Mouse (Mus musculus) kidney, embryonic 16.5 days (tissue): ENCODE data around the gene Gabarapl2. TPM values are rescaled to one million over a fixed set of nuclear protein-coding genes. Genes with fewer than 3 reads are reported as not detected.

ENCODE experiments used
- ATAC-seq: fragments of 200-750 bp; cut with Nextera tagmentation; 2 replicates; pipeline ENCODE4 v1.8.0; 2017; ENCODE audit warnings: moderate TSS enrichment; ENCODE audit not compliant: low FRiP score, low TSS enrichment
- H3K27ac ChIP-seq: fragments of 300-500 bp; sonication (generic); 2 replicates; pipeline ENCODE4 v1.5.1; 2014; ENCODE audit warnings: low read length
- H3K27me3 ChIP-seq: fragments of 300-500 bp; sonication (generic); 2 replicates; pipeline ENCODE4 v1.6.1; 2014; ENCODE audit warnings: low read length, control low read depth, mixed read lengths; ENCODE audit not compliant: insufficient read depth
- H3K36me3 ChIP-seq: fragments of 300-500 bp; sonication (generic); 2 replicates; pipeline ENCODE4 v1.6.1; 2014; ENCODE audit warnings: low read length, control low read depth, mixed read lengths; ENCODE audit not compliant: insufficient read depth
- H3K4me1 ChIP-seq: fragments of 300-500 bp; sonication (generic); 2 replicates; pipeline ENCODE4 v1.6.1; 2014; ENCODE audit warnings: low read length, control low read depth, mixed read lengths; ENCODE audit not compliant: insufficient read depth
- H3K4me2 ChIP-seq: fragments of 300-500 bp; sonication (generic); replicated peaks from 2 replicates; pipeline ENCODE4 v1.6.1; 2014; ENCODE audit warnings: low read depth, low read length
- H3K4me3 ChIP-seq: fragments of 300-500 bp; sonication (generic); 2 replicates; pipeline ENCODE4 v1.5.1; 2014; ENCODE audit warnings: mild to moderate bottlenecking, low read length
- H3K9ac ChIP-seq: fragments of 300-500 bp; sonication (generic); replicated peaks from 2 replicates; pipeline ENCODE4 v1.6.1; 2014; ENCODE audit warnings: low read length
- H3K9me3 ChIP-seq: fragments of 300-500 bp; sonication (generic); 2 replicates; pipeline ENCODE4 v1.6.1; 2016; ENCODE audit warnings: low read length, control low read depth
- WGBS: fragments of 180-500 bp; shearing (Covaris S2); extraction: QIAGEN DNeasy Blood & Tissue Kit; methylation state at CpG from one replicate; pipeline ENCODE4 v1.1.7; 2014; 5-methylcytosine and 5-hydroxymethylcytosine counted together
- polyA plus RNA-seq: library from polyadenylated mRNA; unstranded; fragments of >200 nt; fragmentation: Nextera tagmentation; extraction: Ambion mirVana; gene quantifications from 2 replicates; pipeline ENCODE4 v1.2.1, GENCODE M21; 2015

Gene Gabarapl2
- polyA plus RNA-seq, 1 experiment from 2014 or later = 202 TPM

DNA sequence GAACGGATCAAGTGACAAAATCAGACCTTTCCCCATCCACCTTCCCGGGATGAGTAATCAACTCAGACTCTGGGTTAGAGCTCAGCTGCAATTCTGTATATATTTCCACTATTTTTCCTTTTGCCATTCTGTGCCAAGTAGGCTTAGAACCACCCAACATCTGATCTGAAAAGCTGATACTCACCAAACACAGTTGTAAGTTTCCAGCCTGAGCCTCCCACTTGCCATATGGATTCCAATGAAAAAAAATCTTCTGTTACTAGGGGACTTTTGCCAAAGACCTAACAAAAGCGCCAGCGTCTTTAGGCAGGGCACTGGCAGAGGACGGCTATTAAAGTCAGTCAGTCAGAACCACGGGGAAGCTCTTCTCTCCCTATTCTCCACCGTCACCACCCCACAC lies 28.9 kb upstream of the Gabarapl2 start:
- ATAC-seq = no peak
- Histone ChIP-seq H3K4me1 (peaks cover 8% of the 10 kb centered on the region), H3K36me3 (no peaks in the 10 kb centered on the region), H3K9me3 (no peaks in the 10 kb centered on the region), H3K27ac (no peak overlapping the region), H3K27me3 (peaks cover 17% of the 10 kb centered on the region), H3K4me2 (no peak overlapping the region), H3K4me3 (no peak overlapping the region), H3K9ac (no peak overlapping the region)
- WGBS = 27% methylated on average over 7 of the region's 7 CpGs

- Histone ChIP-seq H3K9ac (no peak overlapping the region), H3K4me3 (no peak overlapping the region), H3K4me2 (no peak overlapping the region), H3K27ac (no peak overlapping the region), H3K36me3 (peaks cover 2% of the 10 kb centered on the region; the same call in 1 of the 2 replicates), H3K4me1 (peaks cover 8% of the 10 kb centered on the region), H3K9me3 (no peaks in the 10 kb centered on the region), H3K27me3 (peaks cover 17% of the 10 kb centered on the region)
- ATAC-seq = 0 out of 2 replicates have a peak, but pooled peaks have one; percentile 40
- 49% methylated on average over 12 of the region's 12 CpGs for WGBS
Measured at GRCm38 (mm10) chr8:111912860-111913432, 27.6 kb upstream of the Gabarapl2 start.

DNA sequence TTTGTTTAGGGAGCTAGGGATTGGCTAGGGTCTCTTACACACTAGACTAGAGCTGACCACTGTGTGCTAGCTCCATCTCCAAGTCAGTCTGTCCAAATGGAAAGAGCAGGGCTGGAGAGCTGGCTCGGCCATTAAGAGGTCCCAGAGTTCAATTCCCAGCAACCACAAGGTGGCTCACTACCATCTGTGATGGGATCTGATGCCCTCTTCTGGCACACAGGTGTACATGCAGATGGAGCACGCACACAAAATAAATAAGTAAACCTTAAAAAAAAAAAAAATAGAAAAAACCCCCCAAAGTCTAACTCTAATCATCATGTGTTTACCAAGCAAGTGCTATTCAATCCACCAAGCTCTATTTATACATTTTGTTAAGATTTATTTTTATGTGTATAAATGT lies 20.8 kb upstream of the Gabarapl2 start:
- 94% methylated on average over 2 of the region's 2 CpGs for WGBS
- no peak overlapping the region for H3K9ac ChIP-seq
- no peaks in the 10 kb centered on the region for H3K9me3 ChIP-seq
- no peak overlapping the region for H3K4me3 ChIP-seq
- H3K36me3 ChIP-seq = peaks cover 2% of the 10 kb centered on the region; the same call in 1 of the 2 replicates
- H3K27me3 ChIP-seq = no peaks in the 10 kb centered on the region
- H3K4me1 ChIP-seq = peaks cover 6% of the 10 kb centered on the region; the same call in 1 of the 2 replicates
- H3K27ac ChIP-seq = no peak overlapping the region
- ATAC-seq = no peak
- H3K4me2 ChIP-seq = no peak overlapping the region

DNA sequence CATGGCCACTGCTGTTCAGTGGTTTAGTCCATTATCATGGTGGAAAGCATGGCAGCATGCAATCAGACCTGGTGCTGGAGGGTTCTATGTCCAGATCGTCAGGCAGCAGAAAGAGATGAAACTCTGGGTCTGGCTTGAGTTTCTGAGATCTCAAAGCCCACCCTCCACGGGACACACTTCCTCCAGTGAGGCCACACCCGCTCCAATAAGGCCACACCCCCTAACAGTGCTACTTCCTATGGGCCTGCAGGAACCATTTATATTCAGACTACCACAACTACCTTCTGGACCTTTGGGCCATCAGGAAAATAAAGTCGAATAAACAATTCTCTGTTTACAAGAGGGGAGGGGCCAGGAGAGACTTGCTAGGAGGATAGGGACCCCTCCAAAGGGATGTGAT lies 19.5 kb upstream of the Gabarapl2 start:
- Histone ChIP-seq H3K4me1 (peaks cover 6% of the 10 kb centered on the region; the same call in 1 of the 2 replicates), H3K27ac (peak overlapping the region; percentile 46; the same call in 1 of the 2 replicates), H3K4me2 (no peak overlapping the region), H3K9me3 (no peaks in the 10 kb centered on the region), H3K27me3 (no peaks in the 10 kb centered on the region), H3K4me3 (no peak overlapping the region), H3K36me3 (peaks cover 2% of the 10 kb centered on the region; the same call in 1 of the 2 replicates), H3K9ac (no peak overlapping the region)
- WGBS = 70% methylated on average over 4 of the region's 4 CpGs
- no peak for ATAC-seq

GRCm38 (mm10) chr8:111923383-111923804 lies 17.1 kb upstream of the Gabarapl2 start:
- H3K27ac ChIP-seq = no peak overlapping the region
- no peak overlapping the region for H3K4me3 ChIP-seq
- H3K4me2 ChIP-seq = no peak overlapping the region
- peak; percentile 42; the same call in 1 of the 2 replicates for ATAC-seq
- no peaks in the 10 kb centered on the region for H3K9me3 ChIP-seq
- WGBS = 29% methylated on average over 10 of the region's 10 CpGs
- peaks cover 6% of the 10 kb centered on the region; the same call in 1 of the 2 replicates for H3K4me1 ChIP-seq
- no peaks in the 10 kb centered on the region for H3K27me3 ChIP-seq
- H3K9ac ChIP-seq = no peak overlapping the region
- no peaks in the 10 kb centered on the region for H3K36me3 ChIP-seq

- WGBS = 75% methylated on average over 7 of the region's 7 CpGs
- Histone ChIP-seq H3K4me2 (no peak overlapping the region), H3K27me3 (no peaks in the 10 kb centered on the region), H3K27ac (no peak overlapping the region), H3K9ac (no peak overlapping the region), H3K36me3 (no peaks in the 10 kb centered on the region), H3K9me3 (no peaks in the 10 kb centered on the region), H3K4me1 (peaks cover 6% of the 10 kb centered on the region; the same call in 1 of the 2 replicates), H3K4me3 (no peak overlapping the region)
- no peak for ATAC-seq
Measured at GRCm38 (mm10) chr8:111924976-111925375, 15.5 kb upstream of the Gabarapl2 start.

GRCm38 (mm10) chr8:111929648-111930344 lies 10.7 kb upstream of the Gabarapl2 start:
- no peak overlapping the region for H3K9ac ChIP-seq
- H3K4me1 ChIP-seq = peaks cover 15% of the 10 kb centered on the region
- H3K27ac ChIP-seq = no peak overlapping the region
- no peaks in the 10 kb centered on the region for H3K27me3 ChIP-seq
- ATAC-seq = no peak
- H3K4me2 ChIP-seq = no peak overlapping the region
- no peaks in the 10 kb centered on the region for H3K9me3 ChIP-seq
- H3K36me3 ChIP-seq = no peaks in the 10 kb centered on the region
- H3K4me3 ChIP-seq = no peak overlapping the region
- 80% methylated on average over 8 of the region's 8 CpGs for WGBS

DNA sequence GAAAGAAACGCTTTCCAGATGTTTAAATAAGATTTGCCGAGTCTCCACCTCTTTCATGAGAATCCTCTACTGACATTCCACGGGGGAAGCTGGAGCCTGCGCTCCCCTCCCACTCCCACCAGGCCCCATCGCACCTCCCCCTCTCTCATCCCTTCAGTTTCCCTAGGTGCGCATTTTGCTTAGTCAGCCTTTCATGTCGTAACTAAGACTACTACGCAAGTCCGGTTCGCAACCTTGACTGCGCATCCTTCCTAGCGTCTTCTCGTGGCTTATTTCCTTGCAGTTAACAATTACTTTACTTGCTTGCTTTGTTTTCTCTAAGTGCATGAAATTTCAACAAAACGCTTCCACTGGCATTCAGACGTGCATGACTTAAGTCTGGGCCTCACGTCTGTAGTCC lies 8.8 kb upstream of the Gabarapl2 start:
- peaks cover 15% of the 10 kb centered on the region for H3K4me1 ChIP-seq
- no peak overlapping the region for H3K9ac ChIP-seq
- 74% methylated on average over 16 of the region's 16 CpGs for WGBS
- no peak overlapping the region for H3K27ac ChIP-seq
- no peaks in the 10 kb centered on the region for H3K36me3 ChIP-seq
- no peaks in the 10 kb centered on the region for H3K27me3 ChIP-seq
- no peak for ATAC-seq
- no peak overlapping the region for H3K4me2 ChIP-seq
- no peaks in the 10 kb centered on the region for H3K9me3 ChIP-seq
- H3K4me3 ChIP-seq = no peak overlapping the region

DNA sequence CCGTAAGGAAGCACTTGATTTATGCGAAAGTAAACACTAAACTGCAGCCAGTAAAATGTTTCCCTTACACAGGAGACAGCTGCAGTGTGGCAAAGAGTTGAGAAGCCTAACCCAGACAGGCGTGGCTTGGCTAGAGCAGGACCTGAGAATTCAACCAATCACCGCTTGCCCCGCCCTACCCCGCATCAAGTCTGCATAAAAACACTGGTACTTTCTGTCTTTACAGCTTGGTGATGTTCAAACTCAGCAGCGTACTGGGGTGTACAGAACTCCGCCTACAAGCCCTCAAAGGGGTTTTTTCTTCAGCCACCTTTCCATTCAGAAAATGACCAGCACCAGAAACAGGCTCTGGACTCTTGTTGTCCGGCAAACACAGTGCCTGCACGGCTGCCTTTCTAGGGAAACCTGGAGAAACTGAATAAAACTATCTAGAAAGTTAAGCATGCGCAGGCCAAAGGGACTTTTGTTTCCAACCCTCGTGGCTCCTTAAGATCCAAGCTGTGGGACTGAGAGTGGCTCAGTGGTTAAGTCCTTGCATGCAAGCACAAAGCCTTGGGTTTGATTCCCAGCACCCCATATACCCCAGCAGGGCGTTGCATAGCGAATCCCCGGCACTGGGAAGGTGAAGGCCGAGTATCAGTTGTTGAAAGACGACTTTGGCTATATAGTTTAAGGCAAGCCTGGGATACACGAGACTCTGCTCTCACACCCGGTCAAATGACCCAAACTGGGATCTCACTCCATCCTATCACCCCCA lies 7.7 kb upstream of the Gabarapl2 start:
- 23% methylated on average over 19 of the region's 19 CpGs for WGBS
- peak; percentile 76 for ATAC-seq
- no peaks in the 10 kb centered on the region for H3K36me3 ChIP-seq

More for the DNA sequence above, 7.7 kb upstream of the Gabarapl2 start:
- Histone ChIP-seq H3K9ac (peak overlapping the region; percentile 77), H3K9me3 (no peaks in the 10 kb centered on the region), H3K27me3 (no peaks in the 10 kb centered on the region), H3K27ac (peak overlapping the region; percentile 81), H3K4me2 (peak overlapping the region; percentile 85), H3K4me1 (peaks cover 15% of the 10 kb centered on the region), H3K4me3 (peak overlapping the region; percentile 72)
